7 mouse cellular contexts compared by ENCODE assay signal in genomic region chr3:117061831-117062230, GRCm38 (mm10).
DNase-seq lines count a peak whose midpoint lies in the region; TF ChIP-seq lines count a peak whose summit lies in the region.

No protein-coding gene starts in this region.

- peak in 2 of 3 experiments; percentile 15 to 47; a peak in 3 of 6 replicates for TF ChIP-seq CTCF in MEL (IDR thresholded peaks at IDR 0.05 in 2 of 3, conservative IDR thresholded peaks at IDR 0.05 in 1 of 3; ENCODE audit: control insufficient read depth in 1 of 3, insufficient read depth in 1 of 3, low read depth in 2 of 3, low read length in 3 of 3, poor library complexity in 1 of 3, severe bottlenecking in 1 of 3)
- TF ChIP-seq CTCF in liver, adult 2 months (IDR thresholded peaks at IDR 0.05; ENCODE audit: low read depth, low read length) = peak; percentile 46; the same call in 1 of the 2 replicates

- H3K9ac ChIP-seq in MEL (ENCODE audit: control insufficient read depth, low read depth, low read length, poor library complexity, severe bottlenecking) = no peak overlapping the region
- no peak overlapping the region for H3K9ac ChIP-seq in liver, adult 2 months (ENCODE audit: low read depth, low read length)

- no peaks in the 10 kb centered on the region for H3K36me3 ChIP-seq in MEL (ENCODE audit: control insufficient read depth in 1 of 2, insufficient read depth in 2 of 2, low read length in 2 of 2)
- no peaks in the 10 kb centered on the region for H3K36me3 ChIP-seq in liver, adult 2 months (ENCODE audit: control insufficient read depth, insufficient read depth, low read length)

- H3K9me3 ChIP-seq in MEL (replicated peaks; ENCODE audit: insufficient read depth, low read length) = no peaks in the 10 kb centered on the region

- no peaks in the 10 kb centered on the region; a peak in 1 of 4 replicates for H3K27me3 ChIP-seq in MEL (ENCODE audit: control insufficient read depth in 1 of 2, insufficient read depth in 2 of 2, low read length in 2 of 2)
- H3K27me3 ChIP-seq in liver, adult 2 months (ENCODE audit: control insufficient read depth, insufficient read depth, low read length) = no peaks in the 10 kb centered on the region

- peak; percentile 55 for TF ChIP-seq RAD21 in MEL (IDR thresholded peaks at IDR 0.05; ENCODE audit: low read depth, low read length)

- TF ChIP-seq POLR2A in MEL (IDR thresholded peaks at IDR 0.05; ENCODE audit: control insufficient read depth in 1 of 2, insufficient read depth in 1 of 2, low read depth in 1 of 2, low read length in 2 of 2, poor library complexity in 1 of 2) = no peak
- no peak for TF ChIP-seq POLR2A in liver, adult 2 months (IDR thresholded peaks at IDR 0.05; ENCODE audit: extremely low read depth, insufficient read depth, low read length)

- H3K4me1 ChIP-seq in MEL (ENCODE audit: control insufficient read depth in 1 of 2, insufficient read depth in 2 of 2, low read length in 2 of 2) = no peaks in the 10 kb centered on the region
- H3K4me1 ChIP-seq in liver, adult 2 months (ENCODE audit: control insufficient read depth, insufficient read depth, low read length) = peaks cover 11% of the 10 kb centered on the region

- no peak for TF ChIP-seq EP300 in MEL (IDR thresholded peaks at IDR 0.05; ENCODE audit: low read depth in 1 of 2, low read length in 2 of 2)

- intact Hi-C loops in heart, postnatal 36 days (cut with DNase I) = loop anchor here (1.0 to 2.0 kb wide), 2 partner anchors 95 to 157 kb away; no protein-coding TSS in a partner anchor

- no peak overlapping the region for H3K4me3 ChIP-seq in MEL (ENCODE audit: control insufficient read depth in 1 of 2, insufficient read depth in 1 of 2, low read depth in 2 of 2, low read length in 2 of 2)
- no peak overlapping the region for H3K4me3 ChIP-seq in liver, adult 2 months (ENCODE audit: insufficient read depth, low read depth, low read length)

- peak; percentile 22 to 49 for DNase-seq in heart, postnatal 36 days
- no peak for DNase-seq in heart, adult 8-10 months (ENCODE audit: low spot score)
- DNase-seq in A20 (ENCODE audit: low read depth, low spot score) (peak; percentile 16), MEL (ENCODE audit: low read depth, low spot score) (peak; percentile 29)
- peak; percentile 81 for DNase-seq in liver, adult 2 months (ENCODE audit: extremely low read depth, low read depth, low spot score)
- no peak for DNase-seq in urinary bladder, postnatal 4 days (ENCODE audit: low spot score in 2 of 2)
- no peak for DNase-seq in ovary, adult 18-20 months (ENCODE audit: low spot score)

- no peak overlapping the region for H3K27ac ChIP-seq in MEL (ENCODE audit: control insufficient read depth, low read depth, low read length)
- peak overlapping the region; percentile 69; the same call in 1 of the 2 replicates for H3K27ac ChIP-seq in liver, adult 2 months (replicated peaks; ENCODE audit: insufficient read depth, low read depth, low read length)

- 46% methylated on average over 1 of the region's 1 CpGs for WGBS in liver, adult 2 months

- no peaks in the 10 kb centered on the region for H3K79me2 ChIP-seq in MEL (ENCODE audit: control insufficient read depth, insufficient read depth, low read length, poor library complexity)
- H3K79me2 ChIP-seq in liver, adult 2 months (ENCODE audit: control insufficient read depth, insufficient read depth, low read length) = no peaks in the 10 kb centered on the region

TF ChIP-seq in MEL, 35 proteins besides CTCF, POLR2A, EP300 and RAD21:
- TF ChIP-seq MYC (IDR thresholded peaks at IDR 0.05; ENCODE audit: low read depth, low read length) = no peak
- TF ChIP-seq ZC3H11A (IDR thresholded peaks at IDR 0.05; ENCODE audit: low read depth, low read length) = peak; percentile 34
- TF ChIP-seq MXI1 (IDR thresholded peaks at IDR 0.05; ENCODE audit: low read depth, low read length) = no peak
- TF ChIP-seq SMC3 (IDR thresholded peaks at IDR 0.05; ENCODE audit: low read depth, low read length) = peak; percentile 54
TF ChIP-seq in MEL: peak in this region for 2.

Comparison
In these comparisons a context has a peak if more than half of its experiments do, and no peak if none do; other contexts are left out.
1. DNase-seq: peak in heart, postnatal 36 days (2 of 2), A20 (single experiment), MEL (single experiment) and liver, adult 2 months (single experiment); none in heart, adult 8-10 months (single experiment), urinary bladder, postnatal 4 days (0 of 2) and ovary, adult 18-20 months (single experiment).